Mouse (Mus musculus): ENCODE measurements around the gene Hspb7. TPM values are rescaled to one million over a fixed set of nuclear protein-coding genes. Genes with fewer than 3 reads are reported as not detected.

Gene Hspb7
- 0.14 TPM in 2 replicates for polyA plus RNA-seq (2012; rRNA removed)

DNA sequence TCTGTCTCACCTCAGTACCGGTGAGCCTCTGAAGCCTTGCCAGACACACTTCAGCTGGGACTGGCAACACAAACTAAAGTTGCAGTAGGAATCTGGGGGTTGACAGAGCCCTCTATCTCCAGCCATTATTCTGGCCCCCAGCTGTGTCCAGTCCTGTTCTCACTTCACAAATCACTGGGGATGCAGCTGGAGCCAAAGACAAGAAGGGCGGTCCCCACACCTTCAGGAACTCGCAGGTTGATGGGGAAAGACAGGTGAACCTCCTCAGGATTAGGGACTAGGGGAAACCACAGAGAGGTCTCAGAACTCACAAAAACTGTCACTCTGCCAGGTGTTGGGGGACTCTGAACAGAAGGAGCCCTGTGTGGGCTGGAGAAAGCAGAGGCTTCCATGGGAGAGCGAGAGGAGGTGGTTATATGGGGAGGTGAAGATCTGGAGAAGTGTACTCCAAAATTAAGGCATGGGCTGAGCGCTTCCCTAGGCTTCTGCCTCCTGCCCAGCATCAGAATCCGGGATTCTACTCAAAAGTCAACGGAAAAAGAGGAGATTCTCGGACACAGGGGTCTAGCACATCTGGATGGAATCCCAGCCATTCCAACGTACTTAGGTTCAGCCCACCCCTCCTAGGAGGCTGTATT, at the start of gene Hspb7:
Hspb7 (plus strand) TSS at position 588 of the 638 bp plus-strand sequence.

GRCm38 (mm10) chr4:141398545-141398944, 22.0 kb upstream of the Hspb7 start, which contains the start of gene Clcnka:
TSS of gene Clcnka (minus strand) at chr4:141398724.

GRCm38 (mm10) chr4:141415924-141416323, 4.7 kb upstream of the Hspb7 start, which contains the start of gene Clcnkb:
TSS of gene Clcnkb (minus strand) at chr4:141416014.

DNA sequence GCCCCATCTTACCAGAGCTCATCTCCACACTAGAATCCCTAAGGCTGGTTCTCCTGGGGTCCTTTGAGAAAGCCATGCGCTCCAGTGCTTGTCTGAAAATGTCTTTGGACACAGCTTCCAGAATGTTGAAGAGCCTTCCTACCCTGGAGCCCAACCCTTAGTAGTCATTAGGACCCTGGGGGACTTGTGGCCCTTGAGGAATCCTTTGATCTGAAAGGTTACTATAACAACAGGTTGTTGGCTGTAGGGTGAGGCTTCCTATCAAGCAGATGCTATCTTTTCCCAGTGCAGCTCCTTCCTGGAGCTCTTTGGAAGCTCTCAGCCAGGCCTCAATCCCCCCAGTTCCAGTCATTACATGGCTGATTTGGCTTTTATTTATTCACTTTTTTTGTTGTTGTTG, 15.4 kb downstream of the Hspb7 start, which contains the start of gene Srarp:
Srarp (minus strand) TSS at position 132 of the 400 bp plus-strand sequence.

GRCm38 (mm10) chr4:141444451-141445327, 24.1 kb downstream of the Hspb7 start, which contains the start of gene Zbtb17:
TSS of gene Zbtb17 (plus strand) at chr4:141444654.

Other genes starting within 250 kb of the Hspb7 start
- gene Rsg1, start 206.8 kb upstream of the Hspb7 start, polyA plus RNA-seq (2012; rRNA removed): 0.46 and 0.48 TPM in 2 replicates
- gene Arhgef19, start 181.3 kb upstream of the Hspb7 start, polyA plus RNA-seq (2012; rRNA removed): 2.5 and 3.2 TPM in 2 replicates
- 2.1 and 2.2 TPM in 2 replicates for gene Epha2, start 119.5 kb upstream of the Hspb7 start, polyA plus RNA-seq (2012; rRNA removed)
- 0.10 and 0.16 TPM in 2 replicates for gene Fam131c, start 52.6 kb upstream of the Hspb7 start, polyA plus RNA-seq (2012; rRNA removed)
- gene Clcnka, start 22.1 kb upstream of the Hspb7 start, polyA plus RNA-seq (2012; rRNA removed): 0.01 TPM in 1 of 2 replicates, not detected in the other
- gene Clcnkb, start 4.8 kb upstream of the Hspb7 start, polyA plus RNA-seq (2012; rRNA removed): not detected in 2 replicates
- not detected in 2 replicates for gene Srarp, start 15.3 kb downstream of the Hspb7 start, polyA plus RNA-seq (2012; rRNA removed)
- 7.9 and 8.9 TPM in 2 replicates for gene Zbtb17, start 23.9 kb downstream of the Hspb7 start, polyA plus RNA-seq (2012; rRNA removed)
- 1.1 and 1.8 TPM in 2 replicates for gene Spen, start 117.8 kb downstream of the Hspb7 start, polyA plus RNA-seq (2012; rRNA removed)
- gene Fblim1, start 185.3 kb downstream of the Hspb7 start, polyA plus RNA-seq (2012; rRNA removed): 1.7 and 1.8 TPM in 2 replicates
- 7.4 and 8.5 TPM in 2 replicates for gene Tmem82, start 197.9 kb downstream of the Hspb7 start, polyA plus RNA-seq (2012; rRNA removed)
- 0.41 and 0.46 TPM in 2 replicates for gene Slc25a34, start 203.0 kb downstream of the Hspb7 start, polyA plus RNA-seq (2012; rRNA removed)
- gene Plekhm2, start 244.1 kb downstream of the Hspb7 start, polyA plus RNA-seq (2012; rRNA removed): 5.0 and 6.1 TPM in 2 replicates

Data from liver, embryonic 18 days (tissue).